Mouse (Mus musculus) frontal cortex, adult (tissue): Measurements from ENCODE around the gene Phospho1.
A peak's percentile ranks its signal among the peaks of the same experiment; 100 is the strongest.

Source experiments
- ATAC-seq: cut with Nextera tagmentation; 2 replicates; pipeline ENCODE4 v1.9.2; 2017; ENCODE audit warnings: mild to moderate bottlenecking, moderate library complexity, mixed read lengths; ENCODE audit not compliant: low TSS enrichment

The Phospho1 gene

DNA sequence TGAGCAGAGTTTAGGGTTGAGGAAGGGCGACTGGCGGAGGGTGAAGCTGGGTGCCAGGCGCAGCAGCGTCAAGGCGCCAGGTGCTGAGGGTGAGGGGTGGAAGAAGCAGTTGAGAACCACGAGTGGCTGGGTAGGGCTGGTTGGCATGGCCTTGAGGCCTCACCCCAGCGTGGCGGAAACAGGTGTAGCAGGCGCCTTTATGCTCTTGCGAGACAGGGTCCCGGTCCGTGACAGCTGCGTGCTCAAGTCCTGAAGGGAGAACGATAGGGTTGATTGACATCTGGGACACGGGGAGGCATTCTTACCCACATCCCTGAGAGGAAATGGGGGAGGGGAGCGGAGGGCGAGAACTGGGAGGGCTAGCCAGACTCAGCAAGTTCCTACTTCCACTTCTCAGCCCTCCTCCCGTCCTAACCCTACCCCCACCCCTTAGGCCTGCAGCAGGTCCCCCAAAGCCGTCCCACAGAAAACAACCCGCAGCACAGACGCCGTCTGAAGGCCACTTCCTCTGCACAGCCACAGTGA lies 9.9 kb downstream of the Phospho1 start:
- 0 out of 2 replicates have a peak, but pooled peaks have one; percentile 8 for ATAC-seq

DNA sequence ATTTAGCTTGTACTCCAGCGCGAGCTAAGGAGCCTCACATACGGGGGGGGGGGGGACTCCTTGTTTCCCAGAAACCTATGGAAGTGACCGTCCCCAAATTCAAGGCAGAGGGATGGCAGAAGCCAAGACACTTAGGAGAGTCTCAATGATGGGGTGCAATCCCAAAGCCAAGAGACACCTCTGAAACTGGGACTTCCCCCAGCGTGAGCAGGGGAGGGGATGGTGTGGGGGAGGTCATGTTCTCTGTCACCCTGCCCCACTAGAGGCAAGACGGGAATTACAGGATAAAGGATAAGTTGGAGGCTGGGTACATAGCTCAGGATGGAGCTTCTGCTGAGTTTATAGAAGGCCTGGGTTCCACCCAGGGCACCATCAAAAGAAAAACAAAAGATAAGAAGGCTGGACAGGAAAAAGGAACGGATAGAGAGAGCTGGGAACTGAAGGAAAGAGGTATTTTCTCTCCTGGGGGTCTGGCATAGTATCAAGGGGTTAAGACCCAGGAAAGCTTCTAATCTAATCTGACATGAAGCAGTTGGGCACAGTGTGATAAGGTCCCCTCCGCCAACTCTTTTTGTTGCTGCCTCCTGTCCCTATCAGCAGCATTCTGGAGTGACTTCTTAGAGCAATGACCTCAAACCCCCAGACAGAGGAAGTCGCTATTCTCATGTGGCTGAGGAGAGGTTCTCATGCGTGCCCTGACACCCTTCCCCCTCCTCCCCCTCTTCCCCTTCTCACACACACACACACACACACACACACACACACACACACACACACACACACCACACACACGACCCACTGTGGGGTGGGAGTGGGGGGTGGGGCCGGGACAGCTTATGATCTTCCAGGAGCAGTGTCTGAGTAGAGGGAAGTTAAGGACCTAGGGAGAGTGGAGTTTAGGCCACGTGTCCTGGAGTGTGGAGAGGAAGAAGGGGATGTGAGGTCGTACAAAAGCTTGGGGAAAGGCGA lies 10.7 kb downstream of the Phospho1 start:
- ATAC-seq: no peak

DNA sequence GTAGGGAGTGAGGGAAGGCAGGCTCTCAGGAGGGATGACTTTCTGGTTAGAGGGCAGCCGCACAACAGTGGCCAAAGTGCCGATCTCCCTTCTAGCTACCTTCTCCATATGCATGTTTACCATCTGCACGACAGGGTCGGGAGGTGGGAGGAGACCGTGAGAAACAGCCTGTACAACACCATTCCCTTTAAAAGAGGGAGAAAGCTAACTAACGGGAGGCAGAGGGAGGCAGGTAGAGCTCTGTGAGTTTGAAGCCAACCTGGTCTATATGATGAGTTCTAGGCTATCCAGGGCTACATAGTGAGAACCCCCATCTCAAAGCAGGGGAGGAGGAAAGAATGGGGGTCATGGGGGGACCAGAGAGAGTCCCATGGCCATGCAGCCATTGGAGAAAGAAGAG lies 11.5 kb downstream of the Phospho1 start:
- no peak for ATAC-seq

DNA sequence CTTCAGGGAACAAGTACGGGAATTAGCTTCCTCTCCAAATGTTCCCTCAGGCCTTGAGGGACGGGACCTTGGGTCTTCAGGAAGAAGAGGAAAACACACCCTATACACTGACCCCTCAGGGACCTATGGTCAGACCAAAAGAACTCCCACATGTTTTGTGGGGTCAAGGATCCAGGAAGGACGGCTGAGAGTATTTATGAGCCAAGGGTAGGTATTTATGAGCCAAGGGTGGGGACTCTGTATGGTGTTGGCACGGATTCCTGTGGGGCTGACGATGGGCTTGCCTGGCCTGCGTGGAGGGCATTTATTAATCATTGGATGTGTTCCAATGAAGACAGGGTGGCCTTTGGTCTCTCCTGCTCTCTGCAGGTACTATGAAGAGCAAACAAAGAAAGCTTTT lies 12.1 kb downstream of the Phospho1 start:
- ATAC-seq: no peak

DNA sequence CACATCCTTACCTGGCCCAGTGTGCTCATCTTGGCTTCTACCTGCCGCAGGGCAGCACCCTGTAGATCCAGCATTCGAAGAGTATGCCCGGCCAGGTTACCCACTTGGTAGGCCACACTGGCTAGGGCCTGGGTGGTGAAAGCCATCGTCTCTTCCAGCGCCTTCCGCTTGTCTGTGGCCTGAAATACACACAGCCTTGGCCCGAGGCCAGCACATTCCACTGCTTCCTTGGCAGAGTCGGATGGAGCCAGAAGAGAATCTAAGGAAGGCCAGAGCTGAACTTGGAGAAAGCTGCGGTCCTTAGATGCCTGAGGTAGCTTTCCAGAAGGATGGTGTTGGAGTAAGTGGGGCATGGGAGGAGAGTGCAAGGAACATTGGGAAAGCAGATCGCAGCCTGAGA lies 12.8 kb downstream of the Phospho1 start, which contains the start of gene Gngt2:
TSS of gene Gngt2 (plus strand) at position 158 of the 400 bp plus-strand sequence.
- ATAC-seq: peak; percentile 32; the same call in 1 of the 2 replicates

DNA sequence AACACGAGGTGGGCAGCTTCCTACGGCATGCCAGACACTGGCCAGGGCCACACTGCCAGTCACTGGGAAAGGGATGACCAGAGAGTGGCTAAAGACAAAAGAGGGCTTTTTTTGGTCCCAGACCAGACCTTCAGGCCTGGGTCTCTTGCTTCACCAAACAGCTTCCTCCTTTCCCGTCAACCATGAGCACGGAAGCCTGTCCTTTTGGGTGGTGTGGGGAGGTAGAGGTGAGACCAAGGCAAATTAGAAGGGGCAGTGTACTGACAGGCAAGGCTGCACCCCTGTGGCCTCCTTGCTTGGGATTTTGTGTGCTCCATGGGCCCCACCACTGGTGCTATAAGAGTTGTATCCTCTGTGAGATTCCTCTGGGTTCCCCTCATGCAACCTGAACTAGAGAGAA lies 14.3 kb downstream of the Phospho1 start:
- ATAC-seq: no peak

DNA sequence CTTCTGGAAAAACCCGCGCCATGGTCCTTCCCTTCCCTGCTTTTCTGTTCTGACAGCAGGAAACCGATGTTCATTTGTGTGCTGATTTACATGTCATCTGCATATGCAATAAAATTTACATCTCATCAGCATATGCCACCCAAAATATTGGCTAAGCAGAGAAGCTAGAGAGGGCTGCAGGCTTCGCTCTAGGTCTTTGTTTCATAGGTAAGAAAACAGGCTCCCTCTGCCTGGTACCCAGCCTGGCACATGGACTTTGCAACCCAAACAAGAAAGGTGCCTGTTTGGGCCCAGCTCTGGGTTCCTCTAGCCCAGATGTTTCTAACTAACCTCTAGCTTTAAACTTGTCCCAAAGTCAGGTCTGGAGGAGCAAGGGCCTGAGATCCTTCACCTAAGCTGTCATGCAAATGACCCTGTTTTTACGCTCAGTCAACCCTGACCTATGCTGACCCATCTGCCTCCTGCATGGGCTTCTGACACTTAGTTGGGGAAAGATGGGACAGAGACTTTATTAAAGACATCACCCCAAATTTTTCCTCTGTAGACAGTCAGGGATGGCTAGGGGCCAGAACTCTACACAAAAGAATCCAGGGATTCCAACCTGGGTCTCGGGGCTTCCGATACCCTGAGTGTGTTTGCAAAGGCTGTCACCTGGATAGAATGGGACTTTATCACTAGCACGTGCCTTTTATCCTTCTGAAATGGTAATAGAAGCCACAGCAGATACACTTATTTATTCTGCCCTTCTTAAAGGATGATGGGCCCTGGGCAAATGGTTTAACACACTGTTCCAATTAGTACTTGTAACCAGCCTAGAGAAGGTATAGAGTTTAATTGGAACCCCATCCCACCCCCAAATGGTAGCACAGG lies 14.9 kb downstream of the Phospho1 start:
- ATAC-seq: no peak

DNA sequence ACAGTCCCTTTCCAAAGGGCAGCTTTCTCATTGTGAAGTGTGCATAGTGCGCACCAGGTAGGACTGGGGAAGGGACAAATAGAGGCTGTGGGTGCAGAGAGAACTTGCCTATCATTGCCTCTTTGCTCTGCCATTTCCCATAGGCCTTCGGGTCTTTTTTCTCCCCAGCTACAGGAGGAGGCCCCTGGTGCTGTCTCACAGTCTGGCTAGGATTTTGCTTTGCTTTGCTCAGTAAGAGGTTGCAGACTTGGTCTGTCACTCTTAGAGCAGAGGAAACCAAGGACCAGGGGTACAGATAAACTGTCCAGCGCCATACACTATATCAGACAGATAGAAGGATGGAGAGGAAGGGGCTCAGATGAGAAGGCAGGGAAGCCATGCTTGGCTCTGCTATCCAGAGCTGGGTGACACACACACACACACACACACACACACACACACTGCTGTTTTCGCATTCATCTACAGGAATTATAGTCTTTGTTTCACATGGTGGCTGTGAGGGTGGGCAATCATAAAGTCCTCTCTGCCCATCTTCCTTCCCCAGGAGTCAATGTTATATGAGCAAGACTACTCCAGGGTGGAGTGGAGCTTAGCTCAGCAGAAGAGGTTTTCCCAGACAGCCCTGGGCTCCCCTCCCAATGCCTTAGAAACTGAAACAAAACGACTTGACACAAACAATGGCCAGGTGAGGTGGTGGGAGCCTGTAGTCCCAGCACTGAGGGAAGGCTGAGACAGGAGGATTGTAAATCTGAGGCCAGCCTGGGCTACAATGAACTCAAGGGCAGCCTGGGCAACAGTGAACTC lies 16.6 kb downstream of the Phospho1 start:
- no peak for ATAC-seq

DNA sequence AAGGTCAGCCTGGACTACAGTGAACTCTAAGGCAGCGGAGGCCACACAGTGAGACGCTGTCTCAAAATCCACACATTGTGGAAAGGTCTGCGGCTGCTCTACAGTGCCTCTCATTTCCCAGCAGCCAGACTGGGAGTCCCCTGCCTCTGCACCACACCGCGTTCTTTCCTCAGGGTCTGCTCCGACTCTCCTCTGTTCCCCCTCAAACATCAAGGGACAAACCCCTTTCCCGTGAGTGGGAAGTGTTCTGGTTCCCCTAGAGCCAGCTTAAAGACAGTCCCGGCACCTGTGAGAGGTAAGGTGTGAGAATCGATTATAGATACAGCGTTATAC lies 17.2 kb downstream of the Phospho1 start:
- no peak for ATAC-seq

DNA sequence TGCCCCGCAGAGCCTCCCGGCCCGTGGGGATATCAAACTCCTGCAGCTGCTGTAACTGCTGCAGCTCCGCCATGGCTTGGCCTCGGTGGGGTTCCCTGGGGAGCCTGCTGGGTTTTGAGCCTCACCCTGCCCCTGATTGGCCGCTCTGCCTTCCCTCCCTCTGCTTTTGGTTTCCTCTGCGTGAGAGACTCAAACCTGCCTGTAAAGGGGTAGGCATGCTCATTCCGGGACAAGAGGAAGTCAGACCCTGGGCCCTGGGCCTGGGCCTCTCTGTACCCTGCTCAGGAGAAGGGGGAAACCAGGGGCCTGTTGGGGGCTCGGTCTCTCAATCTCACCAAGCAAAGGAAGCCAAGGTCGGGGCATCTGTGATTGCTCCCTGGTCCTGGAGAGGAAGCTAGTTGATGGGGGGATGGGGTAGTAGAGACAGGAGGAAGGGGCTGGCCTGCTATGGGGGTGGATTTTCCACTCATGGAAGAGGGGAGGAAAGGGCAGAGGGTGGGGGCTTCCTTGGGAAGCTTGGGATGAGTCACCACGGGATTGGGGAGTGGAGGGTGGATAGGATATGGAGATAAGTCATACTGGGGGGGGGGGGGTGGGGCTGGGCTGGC lies 17.9 kb downstream of the Phospho1 start, which contains the start of gene Abi3:
TSS of gene Abi3 (minus strand) at position 403 of the 608 bp plus-strand sequence.
- no peak for ATAC-seq

DNA sequence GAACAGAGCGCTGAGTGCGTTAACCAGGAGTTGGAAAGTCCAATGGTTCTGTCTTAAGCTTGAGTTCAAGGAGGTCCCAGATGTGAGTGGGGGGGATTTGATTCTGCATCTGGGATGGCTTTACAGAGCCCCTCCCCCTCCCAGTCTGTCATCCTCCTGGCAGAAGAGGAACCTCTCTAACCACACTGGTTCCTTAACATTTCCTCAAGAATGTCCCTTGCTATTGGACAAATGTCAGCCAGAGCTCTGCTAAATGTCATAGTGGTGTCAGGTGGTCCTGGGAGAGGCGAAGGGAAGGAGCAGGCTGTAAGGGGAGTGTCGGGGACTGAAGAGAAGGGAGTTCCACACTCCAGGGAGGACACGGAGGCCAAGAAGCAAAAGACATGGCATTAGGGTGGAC lies 18.7 kb downstream of the Phospho1 start:
- no peak for ATAC-seq

DNA sequence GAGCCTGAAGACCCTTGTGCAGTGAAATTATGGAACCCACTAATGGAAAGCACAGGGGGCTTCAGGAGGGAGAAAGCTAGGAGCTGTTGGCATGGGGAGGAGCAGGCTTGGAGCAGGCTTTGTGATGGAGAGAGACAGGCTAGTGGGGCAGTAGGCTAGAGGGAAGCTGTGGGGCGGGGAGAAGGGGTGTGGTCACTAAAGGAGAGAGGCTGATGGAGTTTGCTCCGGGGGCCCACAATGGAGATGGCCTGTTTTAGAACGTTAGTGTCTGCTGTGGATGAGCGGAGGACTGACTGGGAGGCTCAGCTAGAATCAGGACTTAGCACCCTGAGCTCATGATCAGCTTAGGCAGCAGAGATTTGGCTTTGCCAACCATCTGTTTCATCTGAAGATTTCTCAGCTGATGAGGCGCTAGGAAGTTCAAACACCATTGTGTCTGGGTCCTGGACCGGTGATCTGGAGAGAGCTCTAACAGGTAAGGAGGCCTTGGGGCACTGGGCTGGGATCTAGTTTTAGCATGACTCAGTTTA lies 19.2 kb downstream of the Phospho1 start:
- no peak for ATAC-seq

DNA sequence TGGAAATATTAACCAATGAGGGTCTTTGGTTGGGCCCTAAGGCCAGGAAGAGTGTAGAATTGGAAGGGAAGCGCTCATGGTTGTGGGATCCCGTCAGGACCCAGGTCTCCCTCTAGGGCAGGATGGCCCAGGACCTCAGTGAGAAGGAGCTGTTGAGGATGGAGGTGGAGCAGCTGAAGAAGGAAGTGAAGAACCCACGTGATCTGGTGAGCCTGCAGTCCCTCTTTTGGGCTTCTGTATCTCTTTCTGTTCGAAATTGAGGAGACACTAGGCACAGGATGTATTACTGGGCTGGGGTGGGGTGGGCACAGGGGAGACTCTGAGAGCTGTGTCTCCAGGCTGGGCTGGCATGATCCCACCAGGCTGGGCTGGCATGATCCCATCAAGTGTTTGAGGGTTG lies 20.6 kb downstream of the Phospho1 start:
- ATAC-seq: no peak

DNA sequence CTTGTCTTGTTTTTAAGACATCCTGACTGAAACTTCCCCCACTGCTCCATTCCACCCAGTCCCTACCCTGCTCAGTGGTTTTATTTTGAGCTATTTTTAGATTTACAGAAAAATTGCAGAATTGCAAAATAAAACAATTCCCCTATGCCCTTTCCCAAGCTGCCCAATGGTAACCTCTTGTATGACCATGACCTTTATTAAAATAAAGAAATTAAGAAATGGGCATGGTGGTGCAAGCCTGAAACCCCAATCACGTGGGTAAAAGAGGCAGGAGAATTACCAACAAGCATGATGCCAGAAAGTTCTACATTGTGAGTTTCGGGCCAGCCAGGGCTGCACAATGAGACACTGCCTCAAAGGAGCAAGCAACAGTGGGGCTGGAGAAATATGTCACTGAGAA lies 26.6 kb downstream of the Phospho1 start:
- no peak for ATAC-seq

DNA sequence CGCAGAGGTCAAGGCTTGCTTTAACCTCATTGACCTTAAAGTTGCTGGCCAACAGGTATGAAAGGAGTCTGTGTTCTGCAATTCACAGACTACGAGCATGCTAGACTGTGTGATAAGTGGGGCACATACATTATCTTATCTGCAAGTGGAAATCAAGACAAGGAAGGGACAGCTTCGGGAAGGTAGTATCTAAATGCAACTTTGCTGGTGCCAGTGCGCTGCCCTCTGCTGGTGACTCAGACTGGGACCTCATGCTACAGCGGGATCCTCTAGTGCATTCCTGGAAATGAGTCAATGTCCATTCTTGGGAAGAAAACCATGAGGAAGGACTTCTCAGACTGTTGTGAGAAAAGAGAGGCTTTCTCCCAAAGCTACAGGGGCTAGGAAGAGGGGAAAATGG lies 29.4 kb downstream of the Phospho1 start:
- no peak for ATAC-seq

DNA sequence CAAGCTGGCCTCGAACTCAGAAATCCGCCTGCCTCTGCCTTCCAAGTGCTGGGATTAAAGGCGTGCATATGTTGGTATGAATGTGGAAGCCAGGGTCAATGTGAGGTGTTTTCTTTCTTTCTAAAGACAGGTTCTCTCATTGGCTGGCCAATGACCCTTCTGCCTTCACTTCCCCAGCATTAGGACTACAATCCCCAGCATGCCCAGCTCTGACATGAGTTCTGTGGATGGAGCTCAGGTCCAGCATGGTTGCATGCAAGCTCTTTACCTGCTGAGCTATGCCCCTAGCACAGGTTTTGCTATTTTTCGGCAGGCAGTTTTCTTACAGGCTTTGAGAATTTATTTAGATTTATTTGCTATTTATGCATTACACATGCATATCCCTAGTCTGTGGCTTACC lies 33.0 kb downstream of the Phospho1 start:
- ATAC-seq: no peak

DNA sequence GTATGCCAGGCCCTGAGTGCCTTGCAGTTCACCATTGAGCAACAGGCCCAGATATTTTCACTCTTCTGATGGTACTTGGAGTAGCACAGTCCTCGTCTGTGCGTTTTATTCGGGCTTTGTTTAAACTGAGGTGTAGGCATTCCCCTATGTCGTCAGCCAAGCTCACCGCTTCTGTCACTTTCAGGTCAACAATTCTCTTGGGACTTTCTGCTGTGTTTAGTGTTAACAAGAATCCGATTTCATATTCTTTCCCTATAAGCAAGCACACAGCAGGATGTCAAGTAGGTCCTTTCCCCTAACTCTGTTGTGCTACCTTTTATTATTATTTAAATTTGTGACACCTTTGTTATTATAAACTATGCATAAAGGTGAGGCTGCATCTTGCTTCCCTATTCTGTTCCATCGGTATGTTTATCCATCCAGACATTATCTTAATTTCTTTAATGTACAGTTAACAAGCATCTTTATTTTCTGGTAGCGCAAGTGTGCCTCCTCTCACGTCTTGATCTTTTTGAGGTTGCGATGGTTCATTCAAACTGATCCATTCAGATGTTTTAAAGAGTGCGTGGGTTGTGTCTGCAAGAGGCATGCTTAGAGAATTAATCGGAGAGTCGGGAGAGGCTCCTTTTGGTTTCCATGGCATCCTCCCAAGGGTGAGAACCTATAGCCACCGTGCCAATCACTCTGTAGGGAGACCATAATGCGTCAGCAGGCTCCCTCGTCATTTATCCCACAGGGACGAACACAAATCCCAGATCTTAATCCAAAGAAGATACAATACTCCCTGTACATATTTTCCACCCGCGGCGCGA lies 33.6 kb downstream of the Phospho1 start:
- peak; percentile 27 for ATAC-seq

DNA sequence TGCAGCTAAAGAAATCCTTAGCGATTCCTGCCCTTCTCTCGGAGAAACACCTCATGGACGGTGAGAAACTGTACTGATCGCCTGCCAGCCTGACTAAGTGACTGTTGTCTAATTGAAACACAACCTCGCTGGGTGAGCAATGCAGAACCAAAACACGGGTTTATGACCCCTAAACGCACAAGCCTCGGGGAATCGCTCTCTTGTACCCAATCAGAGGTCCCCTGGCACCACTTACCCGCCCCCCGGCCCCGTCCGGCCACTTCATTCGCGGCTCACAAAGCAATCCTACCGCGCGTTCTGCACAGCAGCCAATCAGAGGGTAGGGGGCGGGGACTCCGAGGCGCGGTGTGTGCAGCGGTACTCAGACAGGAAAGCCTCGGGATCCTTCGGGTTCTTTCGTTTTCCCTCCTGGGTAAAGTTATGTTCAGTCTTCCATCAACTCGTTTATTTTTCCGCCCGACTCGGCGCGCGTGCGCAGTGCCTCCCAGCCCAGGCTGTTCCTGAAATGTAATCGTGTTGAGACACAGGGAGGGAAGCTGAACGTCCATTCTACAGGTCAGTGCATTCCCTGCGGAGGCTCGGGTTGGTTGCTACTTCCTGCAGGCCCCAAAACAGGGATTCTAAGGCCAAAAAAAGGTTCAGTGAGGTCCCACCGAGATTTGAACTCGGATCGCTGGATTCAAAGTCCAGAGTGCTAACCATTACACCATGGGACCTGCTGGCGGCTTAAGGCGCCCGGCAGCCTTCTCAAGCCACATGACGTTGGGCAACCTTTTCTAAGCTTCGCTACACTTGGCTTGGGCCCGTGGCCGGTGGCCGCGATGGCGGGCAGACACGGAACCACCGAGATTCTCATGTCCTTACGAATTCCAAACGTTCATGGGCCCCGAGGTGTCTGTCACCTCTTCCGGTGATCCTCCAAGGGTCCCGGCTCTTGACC lies 34.5 kb downstream of the Phospho1 start:
- ATAC-seq: peak; percentile 96

DNA sequence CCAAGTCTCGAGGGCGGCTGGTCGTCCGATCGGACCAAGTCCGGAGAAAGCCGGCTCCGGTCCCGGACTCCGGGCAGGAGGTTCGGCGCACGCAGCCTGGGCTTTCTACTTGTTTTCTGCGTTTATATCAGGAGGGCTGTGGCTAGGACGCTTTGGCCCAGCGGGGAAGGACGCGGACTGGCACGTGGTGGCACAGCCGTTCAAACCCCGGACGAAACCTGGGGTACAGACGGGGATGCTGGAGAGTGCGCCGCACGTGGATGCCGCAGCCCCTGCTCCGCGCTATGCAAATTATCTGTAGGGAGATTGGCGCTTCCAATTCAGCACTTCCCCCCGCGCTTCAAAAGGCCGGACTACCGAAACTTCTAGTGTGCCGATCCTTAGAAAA lies 35.2 kb downstream of the Phospho1 start:
- peak; percentile 46 for ATAC-seq
